Mouse (Mus musculus) embryonic facial prominence, embryonic 12.5 days (tissue): ENCODE data around the gene Cstb. TPM values are rescaled to one million over a fixed set of nuclear protein-coding genes. Genes with fewer than 3 reads are reported as not detected.

ENCODE experiments used
- ATAC-seq: fragments of 200-750 bp; cut with Nextera tagmentation; 2 replicates; pipeline ENCODE4 v1.8.0; 2017; ENCODE audit not compliant: insufficient number of reproducible peaks, insufficient read depth, low FRiP score, low TSS enrichment
- H3K27ac ChIP-seq: fragments of 300-500 bp; sonication (generic); 2 replicates; pipeline ENCODE4 v1.5.1; 2016; ENCODE audit warnings: mild to moderate bottlenecking
- H3K27me3 ChIP-seq: fragments of 300-500 bp; sonication (generic); 2 replicates; pipeline ENCODE4 v1.6.1; 2016; ENCODE audit warnings: mild to moderate bottlenecking, moderate library complexity
- H3K36me3 ChIP-seq: fragments of 300-500 bp; sonication (generic); 2 replicates; pipeline ENCODE4 v1.6.1; 2016; ENCODE audit warnings: mild to moderate bottlenecking
- H3K4me1 ChIP-seq: fragments of 300-500 bp; sonication (generic); 2 replicates; pipeline ENCODE4 v1.6.1; 2016
- H3K4me2 ChIP-seq: fragments of 300-500 bp; sonication (generic); replicated peaks from 2 replicates; pipeline ENCODE4 v1.6.1; 2016; ENCODE audit warnings: mild to moderate bottlenecking, moderate library complexity
- H3K4me3 ChIP-seq: fragments of 300-500 bp; sonication (generic); 2 replicates; pipeline ENCODE4 v1.5.1; 2016; ENCODE audit warnings: mild to moderate bottlenecking
- H3K9ac ChIP-seq: fragments of 300-500 bp; sonication (generic); 2 replicates; pipeline ENCODE4 v1.6.1; 2016; ENCODE audit warnings: mild to moderate bottlenecking, moderate library complexity
- H3K9me3 ChIP-seq: fragments of 300-500 bp; sonication (generic); 2 replicates; pipeline ENCODE4 v1.6.1; 2016; ENCODE audit warnings: mild to moderate bottlenecking, moderate library complexity
- WGBS: fragments of 180-500 bp; shearing (Covaris S2); methylation state at CpG from one replicate; pipeline ENCODE4 v1.1.7; 2016; 5-methylcytosine and 5-hydroxymethylcytosine counted together
- polyA plus RNA-seq: library from polyadenylated mRNA; unstranded; fragments of >200 nt; fragmentation: Nextera tagmentation; extraction: Ambion mirVana; gene quantifications from 2 replicates; pipeline ENCODE4 v1.2.1, GENCODE M21; 2016

Gene Cstb
- polyA plus RNA-seq, 1 experiment from 2014 or later = 189 TPM

DNA sequence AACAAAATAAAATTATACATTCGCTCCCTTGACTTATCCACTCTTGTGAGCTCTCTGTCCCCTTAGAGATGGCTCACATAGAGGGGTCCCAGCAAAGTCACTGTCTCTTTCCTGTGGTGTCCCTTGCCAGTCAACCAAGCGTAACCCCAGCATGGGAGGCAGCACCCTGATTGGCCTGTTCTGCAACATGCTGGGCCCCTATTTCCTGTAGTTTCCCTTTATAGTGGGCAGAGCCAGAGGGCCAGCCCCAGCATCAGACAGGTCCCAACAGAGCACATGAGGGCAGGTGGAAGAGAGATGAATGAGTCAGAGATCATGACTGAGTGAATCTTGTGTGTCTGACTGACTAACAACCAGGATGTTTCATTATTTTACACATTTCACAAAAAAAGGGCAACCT, 4.5 kb upstream of the Cstb start:
- Histone ChIP-seq H3K36me3 (no peaks in the 10 kb centered on the region), H3K9ac (no peak overlapping the region), H3K4me3 (no peak overlapping the region), H3K9me3 (no peaks in the 10 kb centered on the region), H3K4me1 (peaks cover 4% of the 10 kb centered on the region; the same call in 1 of the 2 replicates), H3K27me3 (no peaks in the 10 kb centered on the region), H3K27ac (no peak overlapping the region), H3K4me2 (no peak overlapping the region)
- WGBS = 89% methylated on average over 2 of the region's 2 CpGs
- ATAC-seq = no peak

- 89% methylated on average over 3 of the region's 3 CpGs for WGBS
- Histone ChIP-seq H3K4me2 (no peak overlapping the region), H3K36me3 (peaks cover 7% of the 10 kb centered on the region), H3K4me1 (peaks cover 11% of the 10 kb centered on the region), H3K9ac (no peak overlapping the region), H3K9me3 (no peaks in the 10 kb centered on the region), H3K27ac (no peak overlapping the region), H3K27me3 (no peaks in the 10 kb centered on the region), H3K4me3 (no peak overlapping the region)
- ATAC-seq = no peak
Observed at GRCm38 (mm10) chr10:78422614-78423013, 2.9 kb upstream of the Cstb start.

GRCm38 (mm10) chr10:78426117-78426735, 757 bp downstream of the Cstb start:
- peak overlapping the region; percentile 72 for H3K4me2 ChIP-seq
- peak overlapping the region; percentile 86 for H3K4me3 ChIP-seq
- no peaks in the 10 kb centered on the region for H3K9me3 ChIP-seq
- peaks cover 11% of the 10 kb centered on the region for H3K4me1 ChIP-seq
- H3K27ac ChIP-seq = 0 out of 2 replicates have a peak overlapping the region, but pooled peaks have one; percentile 78
- peak overlapping the region; percentile 86 for H3K9ac ChIP-seq
- H3K27me3 ChIP-seq = no peaks in the 10 kb centered on the region
- H3K36me3 ChIP-seq = peaks cover 20% of the 10 kb centered on the region
- 40% methylated on average over 6 of the region's 6 CpGs for WGBS
- ATAC-seq = no peak

GRCm38 (mm10) chr10:78428070-78428469, 2.6 kb downstream of the Cstb start:
- ATAC-seq = no peak
- H3K4me1 ChIP-seq = peaks cover 11% of the 10 kb centered on the region
- H3K9ac ChIP-seq = no peak overlapping the region
- H3K4me3 ChIP-seq = no peak overlapping the region
- H3K9me3 ChIP-seq = no peaks in the 10 kb centered on the region
- H3K4me2 ChIP-seq = no peak overlapping the region
- WGBS = 91% methylated on average over 11 of the region's 11 CpGs
- H3K36me3 ChIP-seq = peaks cover 20% of the 10 kb centered on the region
- no peaks in the 10 kb centered on the region for H3K27me3 ChIP-seq
- no peak overlapping the region for H3K27ac ChIP-seq

- Histone ChIP-seq H3K4me1 (peaks cover 11% of the 10 kb centered on the region), H3K4me3 (no peak overlapping the region), H3K36me3 (peaks cover 20% of the 10 kb centered on the region), H3K9me3 (no peaks in the 10 kb centered on the region), H3K27me3 (no peaks in the 10 kb centered on the region), H3K4me2 (no peak overlapping the region), H3K27ac (no peak overlapping the region), H3K9ac (no peak overlapping the region)
- no peak for ATAC-seq
- WGBS = 89% methylated on average over 5 of the region's 5 CpGs
Observed at GRCm38 (mm10) chr10:78429180-78429579, 3.7 kb downstream of the Cstb start.

GRCm38 (mm10) chr10:78429776-78430175, 4.3 kb downstream of the Cstb start:
- ATAC-seq = no peak
- H3K9ac ChIP-seq = no peak overlapping the region
- H3K36me3 ChIP-seq = peaks cover 20% of the 10 kb centered on the region
- H3K27ac ChIP-seq = no peak overlapping the region
- H3K4me2 ChIP-seq = no peak overlapping the region
- 92% methylated on average over 2 of the region's 2 CpGs for WGBS
- H3K4me1 ChIP-seq = peaks cover 11% of the 10 kb centered on the region
- no peaks in the 10 kb centered on the region for H3K27me3 ChIP-seq
- no peak overlapping the region for H3K4me3 ChIP-seq
- H3K9me3 ChIP-seq = no peaks in the 10 kb centered on the region

GRCm38 (mm10) chr10:78432853-78433252, 7.4 kb downstream of the Cstb start:
- H3K36me3 ChIP-seq = peaks cover 10% of the 10 kb centered on the region
- no peaks in the 10 kb centered on the region for H3K9me3 ChIP-seq
- no peak overlapping the region for H3K4me2 ChIP-seq
- H3K4me3 ChIP-seq = no peak overlapping the region
- H3K27me3 ChIP-seq = no peaks in the 10 kb centered on the region
- H3K4me1 ChIP-seq = no peaks in the 10 kb centered on the region
- ATAC-seq = no peak
- H3K9ac ChIP-seq = no peak overlapping the region
- 65% methylated on average over 3 of the region's 3 CpGs for WGBS
- no peak overlapping the region for H3K27ac ChIP-seq

- H3K27me3 ChIP-seq = no peaks in the 10 kb centered on the region
- no peaks in the 10 kb centered on the region for H3K9me3 ChIP-seq
- H3K4me3 ChIP-seq = no peak overlapping the region
- H3K4me2 ChIP-seq = no peak overlapping the region
- WGBS = 16% methylated on average over 5 of the region's 5 CpGs
- H3K27ac ChIP-seq = no peak overlapping the region
- no peaks in the 10 kb centered on the region for H3K4me1 ChIP-seq
- no peak for ATAC-seq
- peaks cover 11% of the 10 kb centered on the region; the same call in 1 of the 2 replicates for H3K36me3 ChIP-seq
- no peak overlapping the region for H3K9ac ChIP-seq
Observed at GRCm38 (mm10) chr10:78438094-78438493, 12.6 kb downstream of the Cstb start.

GRCm38 (mm10) chr10:78439550-78439949, 14.1 kb downstream of the Cstb start:
- Histone ChIP-seq H3K4me1 (no peaks in the 10 kb centered on the region), H3K4me2 (no peak overlapping the region), H3K36me3 (peaks cover 18% of the 10 kb centered on the region; the same call in 1 of the 2 replicates), H3K27me3 (no peaks in the 10 kb centered on the region), H3K4me3 (no peak overlapping the region), H3K9ac (no peak overlapping the region), H3K9me3 (no peaks in the 10 kb centered on the region), H3K27ac (no peak overlapping the region)
- 58% methylated on average over 5 of the region's 5 CpGs for WGBS
- no peak for ATAC-seq

DNA sequence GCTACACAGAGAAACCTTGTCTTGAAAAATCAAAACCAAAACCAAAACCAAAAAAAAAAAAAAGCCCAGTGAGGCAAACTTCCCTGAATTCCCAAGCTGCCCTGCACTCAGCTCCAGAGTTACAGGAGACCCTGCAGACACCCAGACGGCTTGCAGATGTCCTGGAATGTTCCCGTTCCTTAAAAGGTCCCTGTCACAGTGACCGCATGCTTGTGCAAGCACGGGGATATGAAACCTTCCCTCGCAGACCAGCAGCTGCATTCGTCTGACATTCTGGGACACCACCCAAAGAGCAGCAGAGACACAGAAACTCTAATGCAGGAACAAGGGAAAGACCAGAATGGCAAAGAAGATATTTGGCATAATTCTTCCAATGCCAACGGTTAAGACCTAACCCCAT, 14.5 kb downstream of the Cstb start:
- Histone ChIP-seq H3K4me1 (no peaks in the 10 kb centered on the region), H3K4me2 (no peak overlapping the region), H3K4me3 (no peak overlapping the region), H3K9ac (no peak overlapping the region), H3K9me3 (no peaks in the 10 kb centered on the region), H3K27me3 (no peaks in the 10 kb centered on the region), H3K36me3 (peaks cover 18% of the 10 kb centered on the region; the same call in 1 of the 2 replicates), H3K27ac (no peak overlapping the region)
- ATAC-seq = no peak
- WGBS = 86% methylated on average over 7 of the region's 7 CpGs

DNA sequence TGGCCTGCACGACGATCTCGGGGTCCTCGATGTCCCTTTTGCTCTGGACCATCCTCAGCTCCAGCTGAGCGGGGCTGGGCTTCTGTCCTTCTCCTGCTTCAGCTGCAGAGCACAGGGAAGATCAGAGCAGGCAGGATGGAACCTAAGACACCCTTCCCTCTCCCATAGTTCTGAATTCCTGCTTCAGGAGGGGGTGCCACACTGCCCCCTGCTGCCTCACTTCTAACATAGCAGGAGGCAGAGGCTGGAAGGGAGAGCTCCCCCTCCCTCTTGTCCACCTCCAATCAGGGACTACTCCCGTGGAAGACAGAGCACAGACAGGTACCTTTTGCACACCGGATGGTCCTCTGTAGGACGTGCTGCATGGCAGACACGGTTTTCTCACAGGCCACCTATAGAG, 15.3 kb downstream of the Cstb start:
- WGBS = 68% methylated on average over 9 of the region's 9 CpGs
- Histone ChIP-seq H3K4me1 (no peaks in the 10 kb centered on the region), H3K9ac (no peak overlapping the region), H3K36me3 (peaks cover 18% of the 10 kb centered on the region; the same call in 1 of the 2 replicates), H3K9me3 (no peaks in the 10 kb centered on the region), H3K27me3 (no peaks in the 10 kb centered on the region), H3K4me2 (no peak overlapping the region), H3K4me3 (no peak overlapping the region), H3K27ac (no peak overlapping the region)
- ATAC-seq = no peak

GRCm38 (mm10) chr10:78441606-78442005, 16.1 kb downstream of the Cstb start:
- H3K27me3 ChIP-seq = no peaks in the 10 kb centered on the region
- ATAC-seq = no peak
- H3K36me3 ChIP-seq = peaks cover 22% of the 10 kb centered on the region
- WGBS = 83% methylated on average over 5 of the region's 5 CpGs
- H3K4me1 ChIP-seq = no peaks in the 10 kb centered on the region
- no peaks in the 10 kb centered on the region for H3K9me3 ChIP-seq
- no peak overlapping the region for H3K27ac ChIP-seq
- no peak overlapping the region for H3K4me2 ChIP-seq
- H3K9ac ChIP-seq = no peak overlapping the region
- no peak overlapping the region for H3K4me3 ChIP-seq
